Mouse (Mus musculus) frontal cortex, adult 2 months (tissue): Measurements from ENCODE around the gene Lrrc7. TPM values are rescaled to one million over a fixed set of nuclear protein-coding genes. Genes with fewer than 3 reads are reported as not detected.

Experiments used
- DNase-seq, 2 experiments: peaks; one replicate each; pipeline ENCODE4 v3.0.0; 2022; ENCODE audit warnings: low spot score in 1 of 2; ENCODE audit errors: extremely low spot score in 1 of 2
- polyA plus RNA-seq: library from polyadenylated mRNA; depleted of rRNA; stranded (reverse); fragments of >200 nt; gene quantifications from 2 replicates; pipeline ENCODE4 v1.2.3, GENCODE M21; 2012

The Lrrc7 gene
- polyA plus RNA-seq, 1 experiment: 19.9 TPM

- peak; percentile 62 to 73 for DNase-seq
These were observed 192.9 kb downstream of the Lrrc7 start for GRCm38 (mm10) chr3:158369169-158369568.

- no peak for DNase-seq
These were observed 196.2 kb downstream of the Lrrc7 start for GRCm38 (mm10) chr3:158365801-158366200.

- peak in 1 of 2 experiments; percentile 46 for DNase-seq
These were observed 199.9 kb downstream of the Lrrc7 start for GRCm38 (mm10) chr3:158362091-158362490.

GRCm38 (mm10) chr3:158356706-158357105 is 205.3 kb downstream of the Lrrc7 start:
- DNase-seq: no peak

GRCm38 (mm10) chr3:158356194-158356593 is 205.8 kb downstream of the Lrrc7 start:
- DNase-seq: no peak

GRCm38 (mm10) chr3:158340808-158341207 is 221.2 kb downstream of the Lrrc7 start:
- DNase-seq: peak in 1 of 2 experiments; percentile 42

- DNase-seq: no peak
These were observed 231.9 kb downstream of the Lrrc7 start for GRCm38 (mm10) chr3:158330085-158330484.

GRCm38 (mm10) chr3:158310391-158310790 is 251.6 kb downstream of the Lrrc7 start:
- no peak for DNase-seq

GRCm38 (mm10) chr3:158307415-158307814 is 254.6 kb downstream of the Lrrc7 start:
- DNase-seq: peak; percentile 11 to 51

- no peak for DNase-seq
These were observed 263.3 kb downstream of the Lrrc7 start for GRCm38 (mm10) chr3:158298732-158299131.

GRCm38 (mm10) chr3:158295041-158295440 is 267.0 kb downstream of the Lrrc7 start:
- peak; percentile 32 to 66 for DNase-seq

GRCm38 (mm10) chr3:158284431-158284830 is 277.6 kb downstream of the Lrrc7 start:
- DNase-seq: no peak

- DNase-seq: peak; percentile 47 to 53
These were observed 283.4 kb downstream of the Lrrc7 start for GRCm38 (mm10) chr3:158278631-158279030.

GRCm38 (mm10) chr3:158272700-158273099 is 289.3 kb downstream of the Lrrc7 start:
- peak in 1 of 2 experiments; percentile 32 for DNase-seq

- DNase-seq: no peak
These were observed 291.1 kb downstream of the Lrrc7 start for GRCm38 (mm10) chr3:158270887-158271286.

GRCm38 (mm10) chr3:158252576-158252975 is 309.4 kb downstream of the Lrrc7 start:
- DNase-seq: no peak

- DNase-seq: peak in 1 of 2 experiments; percentile 41
These were observed 314.3 kb downstream of the Lrrc7 start for GRCm38 (mm10) chr3:158247672-158248071.

GRCm38 (mm10) chr3:158210657-158211056 is 351.4 kb downstream of the Lrrc7 start:
- no peak for DNase-seq

GRCm38 (mm10) chr3:158210026-158210425 is 352.0 kb downstream of the Lrrc7 start:
- peak in 1 of 2 experiments; percentile 69 for DNase-seq

- DNase-seq: no peak
These were observed 354.2 kb downstream of the Lrrc7 start for GRCm38 (mm10) chr3:158207840-158208239.

- DNase-seq: peak; percentile 47 to 62
These were observed 359.2 kb downstream of the Lrrc7 start for GRCm38 (mm10) chr3:158202776-158203175.

- DNase-seq: no peak
These were observed 366.6 kb downstream of the Lrrc7 start for GRCm38 (mm10) chr3:158195426-158195825.

- no peak for DNase-seq
These were observed 368.8 kb downstream of the Lrrc7 start for GRCm38 (mm10) chr3:158193229-158193628.
